Mouse (Mus musculus) embryo, embryonic 10.5 days (tissue): ENCODE measurements at regions not wholly inside any gene's neighbourhood (a gene's known extent, or its start where the extent isn't known, plus 50 kb on each side); places are given as distances from the start of the nearest gene placed in this dataset.

Experiments used
- DNase-seq: peaks from one replicate; pipeline ENCODE4 v3.0.0-alpha.2; 2015; ENCODE audit warnings: low spot score

- no peak for DNase-seq
Measured at GRCm38 (mm10) chr2:117548273-117548672, 205.5 kb upstream of the Rasgrp1 start.

GRCm38 (mm10) chr2:117556301-117556700, 213.5 kb upstream of the Rasgrp1 start:
- peak; percentile 17 for DNase-seq

- peak; percentile 17 for DNase-seq
Measured at GRCm38 (mm10) chr2:117570987-117571386, 228.2 kb upstream of the Rasgrp1 start.

GRCm38 (mm10) chr2:117587381-117587780, 244.6 kb upstream of the Rasgrp1 start:
- DNase-seq = no peak

GRCm38 (mm10) chr2:117595028-117595427, 252.2 kb upstream of the Rasgrp1 start:
- DNase-seq = no peak

GRCm38 (mm10) chr2:117597573-117597972, 254.8 kb upstream of the Rasgrp1 start:
- DNase-seq = no peak

- DNase-seq = peak; percentile 53
Measured at GRCm38 (mm10) chr2:117614772-117615171, 272.0 kb upstream of the Rasgrp1 start.

- no peak for DNase-seq
Measured at GRCm38 (mm10) chr2:117618063-117618462, 275.3 kb upstream of the Rasgrp1 start.

- peak; percentile 62 for DNase-seq
Measured at GRCm38 (mm10) chr2:117623955-117624354, 281.2 kb upstream of the Rasgrp1 start.

- DNase-seq = no peak
Measured at GRCm38 (mm10) chr2:117634906-117635305, 292.1 kb upstream of the Rasgrp1 start.

- no peak for DNase-seq
Measured at GRCm38 (mm10) chr2:117637397-117637796, 294.6 kb upstream of the Rasgrp1 start.

GRCm38 (mm10) chr2:117652101-117652500, 309.3 kb upstream of the Rasgrp1 start:
- no peak for DNase-seq

- no peak for DNase-seq
Measured at GRCm38 (mm10) chr2:117652647-117653046, 309.8 kb upstream of the Rasgrp1 start.

- DNase-seq = no peak
Measured at GRCm38 (mm10) chr2:117656546-117657175, 313.9 kb upstream of the Rasgrp1 start.

- DNase-seq = no peak
Measured at GRCm38 (mm10) chr2:117660217-117660924, 317.6 kb upstream of the Rasgrp1 start.

- no peak for DNase-seq
Measured at GRCm38 (mm10) chr2:117662653-117663052, 319.9 kb upstream of the Rasgrp1 start.

- no peak for DNase-seq
Measured at GRCm38 (mm10) chr2:117666528-117666927, 323.7 kb upstream of the Rasgrp1 start.

- no peak for DNase-seq
Measured at GRCm38 (mm10) chr2:117668137-117668536, 325.3 kb upstream of the Rasgrp1 start.

GRCm38 (mm10) chr2:117674877-117675276, 332.1 kb upstream of the Rasgrp1 start:
- no peak for DNase-seq

GRCm38 (mm10) chr2:117678650-117679049, 335.8 kb upstream of the Rasgrp1 start:
- DNase-seq = no peak

GRCm38 (mm10) chr2:117685836-117686453, 343.1 kb upstream of the Rasgrp1 start:
- no peak for DNase-seq

GRCm38 (mm10) chr2:117693537-117693936, 350.7 kb upstream of the Rasgrp1 start:
- DNase-seq = no peak

- DNase-seq = no peak
Measured at GRCm38 (mm10) chr2:117710173-117710813, 367.5 kb upstream of the Rasgrp1 start.
